Mouse (Mus musculus): Measurements from ENCODE around the gene Olfr678. TPM values are rescaled to one million over a fixed set of nuclear protein-coding genes. Genes with fewer than 3 reads are reported as not detected.
"Not testable (repeated sequence)": the region's sequence is repeated elsewhere in the genome, so short reads cannot be mapped to it uniquely, and the experiment has no call there.

Olfr678 gene
- total and polyA plus RNA-seq, 3 experiments = 0.16 TPM; not detected in 2

DNA sequence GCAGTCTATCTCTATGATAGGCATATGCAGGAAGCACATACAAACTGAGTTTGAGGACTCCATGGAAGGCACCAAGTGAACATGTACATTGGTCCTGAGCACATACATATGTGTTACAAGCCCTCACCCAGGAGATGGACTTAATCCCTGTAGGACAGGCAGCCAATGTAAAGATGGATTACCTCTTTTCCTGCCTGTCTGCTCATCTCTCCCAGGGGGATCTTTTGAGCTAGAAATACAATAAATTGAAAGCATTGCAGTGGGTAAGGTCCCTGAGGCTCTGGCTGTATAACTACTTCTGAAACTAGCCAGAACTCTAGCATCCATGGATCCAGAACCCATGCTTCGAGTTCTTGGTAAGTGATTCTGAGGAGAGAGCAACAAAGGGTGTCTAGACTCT, 16.6 kb downstream of the Olfr678 start, which contains the start of gene Olfr679:
Gene Olfr679 (plus strand): TSS at position 301 of the 400 bp plus-strand sequence.
- TF ChIP-seq GATA2 (IDR thresholded peaks at IDR 0.05; ENCODE audit: borderline replicate concordance, low read depth, low read length) = no peak
- TF ChIP-seq TAL1 (conservative IDR thresholded peaks at IDR 0.05; ENCODE audit: low read depth, low read length) = no peak
- no peak for TF ChIP-seq POLR2AphosphoS5 (IDR thresholded peaks at IDR 0.05; ENCODE audit: insufficient replicate concordance, low read depth, low read length)
- no peak for TF ChIP-seq CTCF (IDR thresholded peaks at IDR 0.05; ENCODE audit: low read depth, low read length)
- TF ChIP-seq GATA1 (IDR thresholded peaks at IDR 0.05; ENCODE audit: borderline replicate concordance, low read length) = no peak
- no peak for DNase-seq (ENCODE audit: low spot score)

GRCm38 (mm10) chr7:105092717-105093116, 28.4 kb downstream of the Olfr678 start, which contains the start of gene Olfr680-ps1:
Gene Olfr680-ps1, minus strand, starts transcription at chr7:105092817.
- not testable (repeated sequence) for H3K27me3 ChIP-seq (ENCODE audit: insufficient read depth, low read length); H3K4me1 ChIP-seq (ENCODE audit: insufficient read depth, low read depth, low read length); ATAC-seq (ENCODE audit: extremely low read depth, insufficient number of reproducible peaks, low FRiP score, poor library complexity, severe bottlenecking); H3K36me3 ChIP-seq (replicated peaks); H3K9me3 ChIP-seq (replicated peaks); DNase-seq (ENCODE audit: low spot score); H3K4me3 ChIP-seq (ENCODE audit: low read depth, low read length)

More for the DNA sequence above, 16.6 kb downstream of the Olfr678 start, which contains the start of gene Olfr679:
- Histone ChIP-seq H3K4me3 (ENCODE audit: low read depth, low read length) (no peak within 1 kb of the TSS), H3K27me3 (ENCODE audit: insufficient read depth, low read length) (no peaks in the 10 kb centered on the region), H3K4me1 (ENCODE audit: insufficient read depth, low read depth, low read length) (no peaks in the 10 kb centered on the region), H3K36me3 (replicated peaks) (no peaks in the 10 kb centered on the region), H3K9me3 (replicated peaks) (no peaks in the 10 kb centered on the region)
- no peak for ATAC-seq (ENCODE audit: extremely low read depth, insufficient number of reproducible peaks, low FRiP score, poor library complexity, severe bottlenecking)

- TF ChIP-seq GATA2 (IDR thresholded peaks at IDR 0.05; ENCODE audit: borderline replicate concordance, low read depth, low read length) (no peak), POLR2AphosphoS5 (IDR thresholded peaks at IDR 0.05; ENCODE audit: insufficient replicate concordance, low read depth, low read length) (no peak), CTCF (IDR thresholded peaks at IDR 0.05; ENCODE audit: low read depth, low read length) (no peak), GATA1 (IDR thresholded peaks at IDR 0.05; ENCODE audit: borderline replicate concordance, low read length) (no peak), TAL1 (conservative IDR thresholded peaks at IDR 0.05; ENCODE audit: low read depth, low read length) (no peak)
- Histone ChIP-seq H3K9me3 (replicated peaks) (no peaks in the 10 kb centered on the region), H3K4me3 (ENCODE audit: low read depth, low read length) (no peak within 1 kb of the TSS), H3K36me3 (replicated peaks) (no peaks in the 10 kb centered on the region), H3K27me3 (ENCODE audit: insufficient read depth, low read length) (no peaks in the 10 kb centered on the region), H3K4me1 (ENCODE audit: insufficient read depth, low read depth, low read length) (no peaks in the 10 kb centered on the region)
- ATAC-seq (ENCODE audit: extremely low read depth, insufficient number of reproducible peaks, low FRiP score, poor library complexity, severe bottlenecking) = no peak
- DNase-seq (ENCODE audit: low spot score) = no peak
Measured at GRCm38 (mm10) chr7:105116536-105116935, 52.3 kb downstream of the Olfr678 start, which contains the start of gene Olfr681. Gene Olfr681, plus strand, starts transcription at chr7:105116836.

Other genes starting within 250 kb of the Olfr678 start
Only the 20 nearest of the 22 such genes appear.
- gene Usp17lb, start 221.9 kb upstream of the Olfr678 start, total RNA-seq (2014; fragmentation: Nextera tagmentation) = not detected in 2 replicates
- gene Usp17lb, start 221.9 kb upstream of the Olfr678 start, total RNA-seq (2017) = 0.11 TPM in 1 of 2 replicates, not detected in the other
- not detected in 2 replicates for gene Usp17lb, start 221.9 kb upstream of the Olfr678 start, polyA plus RNA-seq (2012)
- not detected in 2 replicates for gene Usp17la, start 207.5 kb upstream of the Olfr678 start, total RNA-seq (2014; fragmentation: Nextera tagmentation)
- gene Usp17la, start 207.5 kb upstream of the Olfr678 start, total RNA-seq (2017) = not detected in 2 replicates
- gene Usp17la, start 207.5 kb upstream of the Olfr678 start, polyA plus RNA-seq (2012) = not detected in 2 replicates
- gene Olfr665, start 186.4 kb upstream of the Olfr678 start, total RNA-seq (2014; fragmentation: Nextera tagmentation) = not detected in 2 replicates
- 0.05 and 0.17 TPM in 2 replicates for gene Olfr665, start 186.4 kb upstream of the Olfr678 start, total RNA-seq (2017)
- gene Olfr665, start 186.4 kb upstream of the Olfr678 start, polyA plus RNA-seq (2012) = not detected in 2 replicates
- not detected in 2 replicates for gene Olfr666, start 168.5 kb upstream of the Olfr678 start, total RNA-seq (2014; fragmentation: Nextera tagmentation)
- gene Olfr666, start 168.5 kb upstream of the Olfr678 start, total RNA-seq (2017) = not detected in 2 replicates
- gene Olfr666, start 168.5 kb upstream of the Olfr678 start, polyA plus RNA-seq (2012) = not detected in 2 replicates
- not detected in 2 replicates for gene Olfr667, start 143.0 kb upstream of the Olfr678 start, total RNA-seq (2014; fragmentation: Nextera tagmentation)
- gene Olfr667, start 143.0 kb upstream of the Olfr678 start, total RNA-seq (2017) = 0.22 TPM in 1 of 2 replicates, not detected in the other
- not detected in 2 replicates for gene Olfr667, start 143.0 kb upstream of the Olfr678 start, polyA plus RNA-seq (2012)
- gene Olfr668, start 136.4 kb upstream of the Olfr678 start, total RNA-seq (2014; fragmentation: Nextera tagmentation) = not detected in 2 replicates
- gene Olfr668, start 136.4 kb upstream of the Olfr678 start, total RNA-seq (2017) = 0.12 TPM in 1 of 2 replicates, not detected in the other
- gene Olfr668, start 136.4 kb upstream of the Olfr678 start, polyA plus RNA-seq (2012) = not detected in 2 replicates
- not detected in 2 replicates for gene Olfr669, start 130.2 kb upstream of the Olfr678 start, total RNA-seq (2014; fragmentation: Nextera tagmentation)
- 0.11 TPM in 1 of 2 replicates, not detected in the other for gene Olfr669, start 130.2 kb upstream of the Olfr678 start, total RNA-seq (2017)
- not detected in 2 replicates for gene Olfr669, start 130.2 kb upstream of the Olfr678 start, polyA plus RNA-seq (2012)
- gene Olfr670, start 101.9 kb upstream of the Olfr678 start, total RNA-seq (2014; fragmentation: Nextera tagmentation) = not detected in 2 replicates
- gene Olfr670, start 101.9 kb upstream of the Olfr678 start, total RNA-seq (2017) = under 0.01 and 0.12 TPM in 2 replicates
- not detected in 2 replicates for gene Olfr670, start 101.9 kb upstream of the Olfr678 start, polyA plus RNA-seq (2012)
- gene Olfr671, start 85.3 kb upstream of the Olfr678 start, total RNA-seq (2014; fragmentation: Nextera tagmentation) = not detected in 2 replicates
- 0.22 TPM in 1 of 2 replicates, not detected in the other for gene Olfr671, start 85.3 kb upstream of the Olfr678 start, total RNA-seq (2017)
- not detected in 2 replicates for gene Olfr671, start 85.3 kb upstream of the Olfr678 start, polyA plus RNA-seq (2012)
- gene Olfr672, start 62.4 kb upstream of the Olfr678 start, total RNA-seq (2014; fragmentation: Nextera tagmentation) = not detected in 2 replicates
- 0.22 and 0.23 TPM in 2 replicates for gene Olfr672, start 62.4 kb upstream of the Olfr678 start, total RNA-seq (2017)
- not detected in 2 replicates for gene Olfr672, start 62.4 kb upstream of the Olfr678 start, polyA plus RNA-seq (2012)
- gene Olfr675, start 36.0 kb upstream of the Olfr678 start, total RNA-seq (2014; fragmentation: Nextera tagmentation) = not detected in 2 replicates
- gene Olfr675, start 36.0 kb upstream of the Olfr678 start, total RNA-seq (2017) = 0.06 and 0.49 TPM in 2 replicates
- not detected in 2 replicates for gene Olfr675, start 36.0 kb upstream of the Olfr678 start, polyA plus RNA-seq (2012)
- gene Olfr676, start 31.8 kb upstream of the Olfr678 start, total RNA-seq (2014; fragmentation: Nextera tagmentation) = not detected in 2 replicates
- gene Olfr676, start 31.8 kb upstream of the Olfr678 start, total RNA-seq (2017) = 0.11 and 0.29 TPM in 2 replicates
- gene Olfr676, start 31.8 kb upstream of the Olfr678 start, polyA plus RNA-seq (2012) = not detected in 2 replicates
- gene Olfr677, start 13.1 kb upstream of the Olfr678 start, total RNA-seq (2014; fragmentation: Nextera tagmentation) = not detected in 2 replicates
- 0.16 TPM in 1 of 2 replicates, not detected in the other for gene Olfr677, start 13.1 kb upstream of the Olfr678 start, total RNA-seq (2017)
- gene Olfr677, start 13.1 kb upstream of the Olfr678 start, polyA plus RNA-seq (2012) = not detected in 2 replicates
- not detected in 2 replicates for gene Olfr679, start 16.7 kb downstream of the Olfr678 start, total RNA-seq (2014; fragmentation: Nextera tagmentation)
- gene Olfr679, start 16.7 kb downstream of the Olfr678 start, total RNA-seq (2017) = under 0.01 and 0.11 TPM in 2 replicates
- not detected in 2 replicates for gene Olfr679, start 16.7 kb downstream of the Olfr678 start, polyA plus RNA-seq (2012)
- not detected in 2 replicates for gene Olfr680-ps1, start 28.3 kb downstream of the Olfr678 start, total RNA-seq (2014; fragmentation: Nextera tagmentation)
- gene Olfr680-ps1, start 28.3 kb downstream of the Olfr678 start, total RNA-seq (2017) = 0.12 TPM in 1 of 2 replicates, not detected in the other
- not detected in 2 replicates for gene Olfr680-ps1, start 28.3 kb downstream of the Olfr678 start, polyA plus RNA-seq (2012)
- not detected in 2 replicates for gene Olfr681, start 52.4 kb downstream of the Olfr678 start, total RNA-seq (2014; fragmentation: Nextera tagmentation)
- 0.06 and 0.11 TPM in 2 replicates for gene Olfr681, start 52.4 kb downstream of the Olfr678 start, total RNA-seq (2017)
- gene Olfr681, start 52.4 kb downstream of the Olfr678 start, polyA plus RNA-seq (2012) = not detected in 2 replicates
- gene Olfr683, start 82.5 kb downstream of the Olfr678 start, total RNA-seq (2014; fragmentation: Nextera tagmentation) = not detected in 2 replicates
- gene Olfr683, start 82.5 kb downstream of the Olfr678 start, total RNA-seq (2017) = 0.22 TPM in 1 of 2 replicates, not detected in the other
- not detected in 2 replicates for gene Olfr683, start 82.5 kb downstream of the Olfr678 start, polyA plus RNA-seq (2012)
- not detected in 2 replicates for gene Olfr684, start 99.2 kb downstream of the Olfr678 start, total RNA-seq (2014; fragmentation: Nextera tagmentation)
- gene Olfr684, start 99.2 kb downstream of the Olfr678 start, total RNA-seq (2017) = 0.22 TPM in 1 of 2 replicates, not detected in the other
- not detected in 2 replicates for gene Olfr684, start 99.2 kb downstream of the Olfr678 start, polyA plus RNA-seq (2012)
- not detected in 2 replicates for gene Olfr685, start 121.5 kb downstream of the Olfr678 start, total RNA-seq (2014; fragmentation: Nextera tagmentation)
- 0.11 and 0.12 TPM in 2 replicates for gene Olfr685, start 121.5 kb downstream of the Olfr678 start, total RNA-seq (2017)
- gene Olfr685, start 121.5 kb downstream of the Olfr678 start, polyA plus RNA-seq (2012) = not detected in 2 replicates
- gene Olfr686, start 143.0 kb downstream of the Olfr678 start, total RNA-seq (2014; fragmentation: Nextera tagmentation) = not detected in 2 replicates
- not detected in 2 replicates for gene Olfr686, start 143.0 kb downstream of the Olfr678 start, total RNA-seq (2017)
- gene Olfr686, start 143.0 kb downstream of the Olfr678 start, polyA plus RNA-seq (2012) = not detected in 2 replicates